Comparison of ENCODE assay signal across 13 mouse cellular contexts in genomic region chr10:78349464-78350165, GRCm38 (mm10). TPM values are rescaled to one million over a fixed set of nuclear protein-coding genes. Genes with fewer than 3 reads are reported as not detected.
A peak's percentile ranks its signal among the peaks of the same experiment; 100 is the strongest.
DNase-seq lines count a peak whose midpoint lies in the region; ATAC-seq and TF ChIP-seq lines count a peak whose summit lies in the region.
"Had no signal": no experiment of that assay in that cellular context is flagged by ENCODE, and none has a peak within 500 bp of the region (broad histone marks: within the 10 kb centered on the region; RNA-seq: fewer than 3 reads in every experiment).

No protein-coding gene starts in this region.

- H3K36me3 ChIP-seq in hindbrain, embryonic 15.5 days: no peaks in the 10 kb centered on the region
- H3K36me3 ChIP-seq in hindbrain, embryonic 12.5 days: no peaks in the 10 kb centered on the region
- H3K36me3 ChIP-seq in embryonic facial prominence, embryonic 15.5 days: no peaks in the 10 kb centered on the region
- H3K36me3 ChIP-seq in liver, embryonic 14.5 days (replicated peaks; ENCODE audit: control insufficient read depth, insufficient read depth, low read depth): no peaks in the 10 kb centered on the region
- H3K36me3 ChIP-seq: stomach, embryonic 15.5 days had no signal

- 44% methylated on average over 15 of the region's 15 CpGs for WGBS in hindbrain, embryonic 15.5 days
- WGBS in hindbrain, embryonic 12.5 days: 57% methylated on average over 15 of the region's 15 CpGs
- WGBS in embryonic facial prominence, embryonic 15.5 days: 75% methylated on average over 15 of the region's 15 CpGs
- 60% methylated on average over 15 of the region's 15 CpGs for WGBS in liver, embryonic 14.5 days (ENCODE audit: insufficient replicate concordance)

- no peak for ATAC-seq in hindbrain, embryonic 15.5 days (ENCODE audit: low FRiP score, low read depth)
- ATAC-seq in hindbrain, embryonic 12.5 days (ENCODE audit: low FRiP score): no peak
- ATAC-seq in embryonic facial prominence, embryonic 15.5 days (ENCODE audit: insufficient number of reproducible peaks, low FRiP score, low TSS enrichment, low read depth): no peak
- no peak for ATAC-seq in liver, embryonic 14.5 days (ENCODE audit: insufficient read depth)
- no peak for ATAC-seq in megakaryocyte progenitor cell, adult 5-6 weeks (replicated peaks; ENCODE audit: poor library complexity)

- no peaks in the 10 kb centered on the region for H3K9me3 ChIP-seq in hindbrain, embryonic 15.5 days
- H3K9me3 ChIP-seq in hindbrain, embryonic 12.5 days (replicated peaks): no peaks in the 10 kb centered on the region
- no peaks in the 10 kb centered on the region for H3K9me3 ChIP-seq in embryonic facial prominence, embryonic 15.5 days (replicated peaks)
- H3K9me3 ChIP-seq in liver, embryonic 14.5 days (ENCODE audit: control insufficient read depth, low read length): no peaks in the 10 kb centered on the region
- H3K9me3 ChIP-seq: limb, embryonic 15.5 days; stomach, embryonic 15.5 days had no signal

- no peak overlapping the region for H3K9ac ChIP-seq in hindbrain, embryonic 15.5 days
- H3K9ac ChIP-seq in hindbrain, embryonic 12.5 days: no peak overlapping the region; the same call in 1 of the 2 replicates
- no peak overlapping the region for H3K9ac ChIP-seq in embryonic facial prominence, embryonic 15.5 days
- no peak overlapping the region for H3K9ac ChIP-seq in liver, embryonic 14.5 days (replicated peaks)
- H3K9ac ChIP-seq: limb, embryonic 15.5 days; stomach, embryonic 15.5 days had no signal

- H3K27me3 ChIP-seq in hindbrain, embryonic 15.5 days: no peaks in the 10 kb centered on the region
- H3K27me3 ChIP-seq in hindbrain, embryonic 12.5 days: no peaks in the 10 kb centered on the region
- no peaks in the 10 kb centered on the region for H3K27me3 ChIP-seq in embryonic facial prominence, embryonic 15.5 days
- H3K27me3 ChIP-seq in liver, embryonic 14.5 days (ENCODE audit: control insufficient read depth, insufficient read depth, low read length): peaks cover 46% of the 10 kb centered on the region
- H3K27me3 ChIP-seq: limb, embryonic 15.5 days; stomach, embryonic 15.5 days had no signal

- TF ChIP-seq CTCF in liver, embryonic 14.5 days (IDR thresholded peaks at IDR 0.05; ENCODE audit: low read depth): no peak

- no peak for TF ChIP-seq EP300 in liver, embryonic 14.5 days (IDR thresholded peaks at IDR 0.05; ENCODE audit: low read depth)

- no peak overlapping the region for H3K27ac ChIP-seq in hindbrain, embryonic 15.5 days (replicated peaks)
- H3K27ac ChIP-seq in hindbrain, embryonic 12.5 days: no peak overlapping the region
- H3K27ac ChIP-seq in embryonic facial prominence, embryonic 15.5 days (replicated peaks): no peak overlapping the region
- H3K27ac ChIP-seq in liver, embryonic 14.5 days: no peak overlapping the region
- H3K27ac ChIP-seq: gastrocnemius, adult 2 months; limb, embryonic 15.5 days; stomach, embryonic 15.5 days had no signal

- DNase-seq in kidney, adult 8-10 months: peak; percentile 84 to 85
- no peak for DNase-seq in liver, embryonic 14.5 days (ENCODE audit: low read depth in 3 of 3, low spot score in 3 of 3)
- DNase-seq in right cerebral cortex, postnatal 25 days: no peak
- no peak for DNase-seq in ovary, adult 18-20 months (ENCODE audit: low spot score)
- DNase-seq: cerebellum, adult 8-10 months; gastrocnemius, adult 2 months had no signal

- H3K4me1 ChIP-seq in hindbrain, embryonic 15.5 days (replicated peaks): peaks cover 37% of the 10 kb centered on the region
- H3K4me1 ChIP-seq in hindbrain, embryonic 12.5 days: peaks cover 27% of the 10 kb centered on the region
- peaks cover 21% of the 10 kb centered on the region for H3K4me1 ChIP-seq in embryonic facial prominence, embryonic 15.5 days
- H3K4me1 ChIP-seq in liver, embryonic 14.5 days (replicated peaks; ENCODE audit: control insufficient read depth in 2 of 2, insufficient read depth in 2 of 2, low read length in 1 of 2): peaks cover 0 to 9% of the 10 kb centered on the region in 2 experiments; a peak in 1 of 4 replicates

- no peak overlapping the region for H3K4me3 ChIP-seq in hindbrain, embryonic 15.5 days
- H3K4me3 ChIP-seq in hindbrain, embryonic 12.5 days: no peak overlapping the region
- no peak overlapping the region for H3K4me3 ChIP-seq in embryonic facial prominence, embryonic 15.5 days (replicated peaks)
- no peak overlapping the region for H3K4me3 ChIP-seq in liver, embryonic 14.5 days (ENCODE audit: insufficient read depth in 1 of 2, low read depth in 2 of 2, low read length in 2 of 2)
- H3K4me3 ChIP-seq: erythroblast, embryonic 14.5 days; gastrocnemius, adult 2 months had no signal

- H3K4me2 ChIP-seq in hindbrain, embryonic 15.5 days: peak overlapping the region; percentile 67; the same call in 1 of the 2 replicates
- H3K4me2 ChIP-seq in hindbrain, embryonic 12.5 days (replicated peaks): no peak overlapping the region
- 0 out of 2 replicates have a peak overlapping the region, but pooled peaks have one; percentile 8 for H3K4me2 ChIP-seq in embryonic facial prominence, embryonic 15.5 days (replicated peaks)
- peak overlapping the region; percentile 69 for H3K4me2 ChIP-seq in liver, embryonic 14.5 days (ENCODE audit: low read depth)

RNA-seq across cellular contexts. Expression of gene Agpat3, which starts 2.7 kb away (rescaled TPM):
- polyA plus RNA-seq in hindbrain, embryonic 15.5 days (2015; fragmentation: Nextera tagmentation; extraction: Ambion mirVana): 83.5 and 86.4 TPM in 2 replicates
- 59.2 and 59.7 TPM in 2 replicates for polyA plus RNA-seq in hindbrain, embryonic 12.5 days (2016; fragmentation: Nextera tagmentation; extraction: Ambion mirVana)
- 99.7 and 105 TPM in 2 replicates for polyA plus RNA-seq in embryonic facial prominence, embryonic 15.5 days (2015; fragmentation: Nextera tagmentation; extraction: Ambion mirVana)
- polyA plus RNA-seq in liver, embryonic 14.5 days (2012; rRNA removed): 11.0 and 14.5 TPM in 2 replicates
- 21.0 and 21.3 TPM in 2 replicates for polyA plus RNA-seq in liver, embryonic 14.5 days (2014; fragmentation: Nextera tagmentation; extraction: Ambion mirVana)
- 2.7 and 3.1 TPM in 2 replicates for total RNA-seq in megakaryocyte progenitor cell, adult 5-6 weeks (2015)
- 1.8 and 4.1 TPM in 2 replicates for total RNA-seq in megakaryocyte progenitor cell, adult 5-6 weeks (2017)

Comparison
In these comparisons a context has a peak if more than half of its experiments do, and no peak if none do; other contexts are left out.
1. DNase-seq: peak in kidney, adult 8-10 months (2 of 2); none in liver, embryonic 14.5 days (0 of 3), right cerebral cortex, postnatal 25 days (single experiment) and ovary, adult 18-20 months (single experiment).